Comparison of ENCODE assay signal across 23 mouse cellular contexts in genomic region chr3:83705253-83705652, GRCm38 (mm10).
DNase-seq lines count a peak whose midpoint lies in the region; ATAC-seq and TF ChIP-seq lines count a peak whose summit lies in the region.
"Had no signal": no experiment of that assay in that cellular context is flagged by ENCODE, and none has a peak within 500 bp of the region (broad histone marks: within the 10 kb centered on the region; RNA-seq: fewer than 3 reads in every experiment).

No protein-coding gene starts in this region.

- H3K27ac ChIP-seq in forebrain, embryonic 14.5 days (ENCODE audit: low read depth, low read length), result no peak overlapping the region
- no peak overlapping the region for H3K27ac ChIP-seq in forebrain, embryonic 10.5 days
- H3K27ac ChIP-seq in hindbrain, embryonic 14.5 days, result no peak overlapping the region
- H3K27ac ChIP-seq in hindbrain, postnatal 0 days, result no peak overlapping the region
- H3K27ac ChIP-seq: embryonic facial prominence, embryonic 10.5 days; embryonic facial prominence, embryonic 12.5 days; forebrain, embryonic 12.5 days; forebrain, embryonic 15.5 days had no signal

- H3K27me3 ChIP-seq in forebrain, embryonic 14.5 days (replicated peaks; ENCODE audit: control insufficient read depth, insufficient read depth, low read length), result no peaks in the 10 kb centered on the region
- no peaks in the 10 kb centered on the region for H3K27me3 ChIP-seq in forebrain, embryonic 10.5 days (ENCODE audit: poor library complexity, severe bottlenecking)
- no peaks in the 10 kb centered on the region for H3K27me3 ChIP-seq in hindbrain, embryonic 14.5 days (ENCODE audit: control insufficient read depth, insufficient read depth, low read length)
- no peaks in the 10 kb centered on the region for H3K27me3 ChIP-seq in hindbrain, postnatal 0 days (ENCODE audit: insufficient read depth, low read length)
- H3K27me3 ChIP-seq: CH12.LX; embryonic facial prominence, embryonic 12.5 days; forebrain, embryonic 12.5 days; forebrain, embryonic 15.5 days had no signal

- H3K36me3 ChIP-seq in forebrain, embryonic 14.5 days (ENCODE audit: control insufficient read depth, insufficient read depth, low read length), result no peaks in the 10 kb centered on the region
- no peaks in the 10 kb centered on the region for H3K36me3 ChIP-seq in forebrain, embryonic 10.5 days (replicated peaks)
- H3K36me3 ChIP-seq in hindbrain, embryonic 14.5 days (replicated peaks; ENCODE audit: control insufficient read depth, insufficient read depth), result no peaks in the 10 kb centered on the region
- no peaks in the 10 kb centered on the region for H3K36me3 ChIP-seq in hindbrain, postnatal 0 days (ENCODE audit: insufficient read depth, low read length)
- H3K36me3 ChIP-seq: embryonic facial prominence, embryonic 10.5 days; embryonic facial prominence, embryonic 12.5 days; forebrain, embryonic 12.5 days; forebrain, embryonic 15.5 days; G1E had no signal

- no peaks in the 10 kb centered on the region for H3K9me3 ChIP-seq in forebrain, embryonic 14.5 days (replicated peaks; ENCODE audit: control insufficient read depth, low read length)
- no peaks in the 10 kb centered on the region for H3K9me3 ChIP-seq in forebrain, embryonic 10.5 days
- no peaks in the 10 kb centered on the region for H3K9me3 ChIP-seq in hindbrain, embryonic 14.5 days (ENCODE audit: control insufficient read depth, low read length)
- no peaks in the 10 kb centered on the region for H3K9me3 ChIP-seq in hindbrain, postnatal 0 days (ENCODE audit: low read length)
- H3K9me3 ChIP-seq: embryonic facial prominence, embryonic 10.5 days; embryonic facial prominence, embryonic 12.5 days; forebrain, embryonic 12.5 days; forebrain, embryonic 15.5 days; G1E had no signal

- H3K4me2 ChIP-seq in forebrain, embryonic 14.5 days (ENCODE audit: low read length), result no peak overlapping the region
- no peak overlapping the region for H3K4me2 ChIP-seq in hindbrain, embryonic 14.5 days (replicated peaks)
- H3K4me2 ChIP-seq in hindbrain, postnatal 0 days (ENCODE audit: low read depth, low read length), result no peak overlapping the region
- H3K4me2 ChIP-seq: embryonic facial prominence, embryonic 12.5 days; forebrain, embryonic 12.5 days; forebrain, embryonic 15.5 days had no signal

- 88% methylated on average over 6 of the region's 6 CpGs for WGBS in forebrain, embryonic 14.5 days
- 95% methylated on average over 6 of the region's 6 CpGs for WGBS in forebrain, embryonic 10.5 days
- WGBS in hindbrain, embryonic 14.5 days, result 95% methylated on average over 6 of the region's 6 CpGs
- 90% methylated on average over 6 of the region's 6 CpGs for WGBS in hindbrain, postnatal 0 days

- TF ChIP-seq CTCF in hindbrain, postnatal 0 days (IDR thresholded peaks at IDR 0.05; ENCODE audit: low read depth), result no peak

- no peak for ATAC-seq in forebrain, embryonic 14.5 days
- ATAC-seq in hindbrain, embryonic 14.5 days (ENCODE audit: low FRiP score), result 0 out of 2 replicates have a peak, but pooled peaks have one; percentile 11
- ATAC-seq in hindbrain, postnatal 0 days, result no peak
- peak; percentile 36 for ATAC-seq in common myeloid progenitor, adult 5-6 weeks (replicated peaks; ENCODE audit: low read depth, poor library complexity, severe bottlenecking)
- peak; percentile 77 for ATAC-seq in megakaryocyte-erythroid progenitor cell, adult 5-6 weeks (replicated peaks; ENCODE audit: low FRiP score, low TSS enrichment, poor library complexity, severe bottlenecking)
- ATAC-seq: activated CD4-positive, CD25-positive, alpha-beta regulatory T cell, adult 4 months; CD4-positive, CD25-positive, alpha-beta regulatory T cell, adult 4 months; forebrain, embryonic 15.5 days; forebrain, postnatal 0 days; Patski had no signal

- H3K9ac ChIP-seq in forebrain, embryonic 14.5 days (ENCODE audit: low read length), result no peak overlapping the region
- no peak overlapping the region for H3K9ac ChIP-seq in hindbrain, embryonic 14.5 days
- H3K9ac ChIP-seq in hindbrain, postnatal 0 days (replicated peaks; ENCODE audit: low read length), result no peak overlapping the region
- H3K9ac ChIP-seq: embryonic facial prominence, embryonic 12.5 days; forebrain, embryonic 12.5 days; forebrain, embryonic 15.5 days; forebrain, postnatal 0 days had no signal

- peak; percentile 10 for DNase-seq in forebrain, embryonic 14.5 days (ENCODE audit: low spot score)
- DNase-seq in forebrain, embryonic 10.5 days (ENCODE audit: extremely low spot score, low spot score), result no peak
- DNase-seq in hindbrain, embryonic 14.5 days (ENCODE audit: low spot score), result no peak
- DNase-seq in hindbrain, postnatal 0 days (ENCODE audit: low spot score), result no peak
- no peak for DNase-seq in spleen, postnatal 4 days (ENCODE audit: low spot score in 2 of 2)
- DNase-seq in left cerebral cortex, adult 9 months (ENCODE audit: low spot score in 2 of 2), result no peak
- DNase-seq: B cell, adult 2 months; cerebellum, adult 11-12 months; cerebellum, adult 2 months; cerebellum, adult 9-10 months; embryo, embryonic 11 days; forebrain, postnatal 0 days had no signal

- no peaks in the 10 kb centered on the region for H3K4me1 ChIP-seq in forebrain, embryonic 14.5 days (ENCODE audit: control insufficient read depth, insufficient read depth, low read length)
- H3K4me1 ChIP-seq in forebrain, embryonic 10.5 days, result 0 out of 2 replicates have a peak, but pooled peaks cover 2% of the 10 kb centered on the region
- H3K4me1 ChIP-seq in hindbrain, embryonic 14.5 days (replicated peaks; ENCODE audit: control insufficient read depth, insufficient read depth, low read length), result no peaks in the 10 kb centered on the region
- no peaks in the 10 kb centered on the region for H3K4me1 ChIP-seq in hindbrain, postnatal 0 days (ENCODE audit: insufficient read depth, low read length)
- H3K4me1 ChIP-seq: forebrain, embryonic 12.5 days; forebrain, embryonic 15.5 days had no signal

- no peak overlapping the region for H3K4me3 ChIP-seq in forebrain, embryonic 14.5 days (ENCODE audit: low read depth, low read length)
- no peak overlapping the region for H3K4me3 ChIP-seq in forebrain, embryonic 10.5 days
- no peak overlapping the region for H3K4me3 ChIP-seq in hindbrain, embryonic 14.5 days (replicated peaks; ENCODE audit: low read length)
- no peak overlapping the region for H3K4me3 ChIP-seq in hindbrain, postnatal 0 days (ENCODE audit: low read length)
- H3K4me3 ChIP-seq: embryonic facial prominence, embryonic 10.5 days; embryonic facial prominence, embryonic 12.5 days; forebrain, embryonic 12.5 days; forebrain, embryonic 15.5 days had no signal

Comparison
In these comparisons a context has a peak if more than half of its experiments do, and no peak if none do; other contexts are left out.
1. ATAC-seq: peak in hindbrain, embryonic 14.5 days (single experiment), common myeloid progenitor, adult 5-6 weeks (single experiment) and megakaryocyte-erythroid progenitor cell, adult 5-6 weeks (single experiment); none in forebrain, embryonic 14.5 days (single experiment) and hindbrain, postnatal 0 days (single experiment).